Mouse (Mus musculus): ENCODE results near the gene Esp15. TPM values are rescaled to one million over a fixed set of nuclear protein-coding genes. Genes with fewer than 3 reads are reported as not detected.

The Esp15 gene
- not detected for polyA plus RNA-seq (2014; fragmentation: Illumina TruSeq; extraction: RNeasy Lipid Tissue Mini Kit (QIAGEN cat#74804); ENCODE audit: low read depth, low replicate concordance)

GRCm38 (mm10) chr17:39640654-39641053 lies at the start of gene Esp15:
Gene Esp15, plus strand, starts transcription at chr17:39640954.

Other genes with a start within 250 kb of the Esp15 start
- not detected for gene Esp18, start 234.6 kb upstream of the Esp15 start, polyA plus RNA-seq (2014; fragmentation: Illumina TruSeq; extraction: RNeasy Lipid Tissue Mini Kit (QIAGEN cat#74804); ENCODE audit: low read depth, low replicate concordance)
- gene Esp16, start 104.8 kb upstream of the Esp15 start, polyA plus RNA-seq (2014; fragmentation: Illumina TruSeq; extraction: RNeasy Lipid Tissue Mini Kit (QIAGEN cat#74804); ENCODE audit: low read depth, low replicate concordance): not detected

All from adrenal gland, adult 10 weeks (tissue).